Mouse (Mus musculus): ENCODE measurements at regions not wholly inside any gene's neighbourhood (a gene's known extent, or its start where the extent isn't known, plus 50 kb on each side); places are given as distances from the start of the nearest gene placed in this dataset.

GRCm38 (mm10) chr11:37696981-37697380 lies 461.2 kb upstream of the Tenm2 start:
- DNase-seq (ENCODE audit: low spot score) (no peak), ATAC-seq (no peak)
- no peak for TF ChIP-seq EP300 (IDR thresholded peaks at IDR 0.05)
- no peak overlapping the region for H3K4me2 ChIP-seq (replicated peaks; ENCODE audit: low read depth, low read length)
- H3K27ac ChIP-seq (ENCODE audit: low read length) = no peak overlapping the region
- 56% methylated on average over 2 of the region's 2 CpGs for whole genome bisulfite sequencing
- H3K4me3 ChIP-seq (ENCODE audit: low read depth, low read length) = no peak overlapping the region
- no peaks in the 10 kb centered on the region for H3K36me3 ChIP-seq (ENCODE audit: insufficient read depth, low read length)
- H3K9ac ChIP-seq (replicated peaks; ENCODE audit: low read depth) = no peak overlapping the region
- no peaks in the 10 kb centered on the region for H3K9me3 ChIP-seq (ENCODE audit: low read length)
- no peaks in the 10 kb centered on the region for H3K4me1 ChIP-seq (ENCODE audit: insufficient read depth, low read depth, low read length)
- H3K27me3 ChIP-seq (replicated peaks; ENCODE audit: insufficient read depth, low read length) = no peaks in the 10 kb centered on the region

- no peak overlapping the region for H3K4me2 ChIP-seq (replicated peaks; ENCODE audit: low read depth, low read length)
- 83% methylated on average over 1 of the region's 1 CpGs for WGBS
- H3K4me3 ChIP-seq (ENCODE audit: low read depth, low read length) = no peak overlapping the region
- H3K9me3 ChIP-seq (ENCODE audit: low read length) = no peaks in the 10 kb centered on the region
- DNase-seq (ENCODE audit: low spot score) (no peak), ATAC-seq (no peak)
- H3K36me3 ChIP-seq (ENCODE audit: insufficient read depth, low read length) = no peaks in the 10 kb centered on the region
- no peaks in the 10 kb centered on the region for H3K27me3 ChIP-seq (replicated peaks; ENCODE audit: insufficient read depth, low read length)
- TF ChIP-seq EP300 (IDR thresholded peaks at IDR 0.05) (no peak), CTCF (IDR thresholded peaks at IDR 0.05) (no peak)
- no peaks in the 10 kb centered on the region for H3K4me1 ChIP-seq (ENCODE audit: insufficient read depth, low read depth, low read length)
- H3K27ac ChIP-seq (ENCODE audit: low read length) = no peak overlapping the region
- no peak overlapping the region for H3K9ac ChIP-seq (replicated peaks; ENCODE audit: low read depth)
Measured at GRCm38 (mm10) chr11:37678484-37679193, 442.9 kb upstream of the Tenm2 start.

- WGBS = 61% methylated on average over 3 of the region's 3 CpGs
- H3K4me3 ChIP-seq (ENCODE audit: low read depth, low read length) = no peak overlapping the region
- no peak for TF ChIP-seq CTCF (IDR thresholded peaks at IDR 0.05)
- TF ChIP-seq EP300 (IDR thresholded peaks at IDR 0.05) = no peak
- no peak overlapping the region for H3K4me2 ChIP-seq (replicated peaks; ENCODE audit: low read depth, low read length)
- H3K9me3 ChIP-seq (ENCODE audit: low read length) = no peaks in the 10 kb centered on the region
- no peak for DNase-seq (ENCODE audit: low spot score)
- H3K27me3 ChIP-seq (replicated peaks; ENCODE audit: insufficient read depth, low read length) = no peaks in the 10 kb centered on the region
- H3K27ac ChIP-seq (ENCODE audit: low read length) = no peak overlapping the region
- H3K9ac ChIP-seq (replicated peaks; ENCODE audit: low read depth) = no peak overlapping the region
- no peak for ATAC-seq
- H3K4me1 ChIP-seq (ENCODE audit: insufficient read depth, low read depth, low read length) = no peaks in the 10 kb centered on the region
- H3K36me3 ChIP-seq (ENCODE audit: insufficient read depth, low read length) = no peaks in the 10 kb centered on the region
Measured at GRCm38 (mm10) chr11:37671320-37671719, 435.6 kb upstream of the Tenm2 start.

GRCm38 (mm10) chr11:37666925-37667324 lies 431.2 kb upstream of the Tenm2 start:
- Histone ChIP-seq H3K36me3 (ENCODE audit: insufficient read depth, low read length) (no peaks in the 10 kb centered on the region), H3K9ac (replicated peaks; ENCODE audit: low read depth) (no peak overlapping the region), H3K9me3 (ENCODE audit: low read length) (no peaks in the 10 kb centered on the region), H3K27ac (ENCODE audit: low read length) (no peak overlapping the region), H3K4me3 (ENCODE audit: low read depth, low read length) (no peak overlapping the region), H3K4me2 (replicated peaks; ENCODE audit: low read depth, low read length) (no peak overlapping the region), H3K27me3 (replicated peaks; ENCODE audit: insufficient read depth, low read length) (no peaks in the 10 kb centered on the region), H3K4me1 (ENCODE audit: insufficient read depth, low read depth, low read length) (no peaks in the 10 kb centered on the region)
- DNase-seq (ENCODE audit: low spot score) (no peak), ATAC-seq (no peak)
- WGBS = 88% methylated on average over 1 of the region's 1 CpGs
- no peak for TF ChIP-seq CTCF (IDR thresholded peaks at IDR 0.05)
- TF ChIP-seq EP300 (IDR thresholded peaks at IDR 0.05) = no peak

- 90% methylated on average over 11 of the region's 11 CpGs for WGBS
- Histone ChIP-seq H3K4me3 (ENCODE audit: low read depth, low read length) (no peak overlapping the region), H3K4me1 (ENCODE audit: insufficient read depth, low read depth, low read length) (no peaks in the 10 kb centered on the region), H3K27ac (ENCODE audit: low read length) (no peak overlapping the region), H3K9ac (replicated peaks; ENCODE audit: low read depth) (no peak overlapping the region), H3K36me3 (ENCODE audit: insufficient read depth, low read length) (no peaks in the 10 kb centered on the region), H3K27me3 (replicated peaks; ENCODE audit: insufficient read depth, low read length) (no peaks in the 10 kb centered on the region), H3K9me3 (ENCODE audit: low read length) (no peaks in the 10 kb centered on the region), H3K4me2 (replicated peaks; ENCODE audit: low read depth, low read length) (no peak overlapping the region)
- no peak for DNase-seq (ENCODE audit: low spot score)
- no peak for TF ChIP-seq EP300 (IDR thresholded peaks at IDR 0.05)
- TF ChIP-seq CTCF (IDR thresholded peaks at IDR 0.05) = no peak
- ATAC-seq = no peak
Measured at GRCm38 (mm10) chr11:37650095-37650494, 414.3 kb upstream of the Tenm2 start.

GRCm38 (mm10) chr11:37623290-37623689 lies 387.5 kb upstream of the Tenm2 start:
- Histone ChIP-seq H3K27ac (ENCODE audit: low read length) (no peak overlapping the region), H3K36me3 (ENCODE audit: insufficient read depth, low read length) (no peaks in the 10 kb centered on the region), H3K27me3 (replicated peaks; ENCODE audit: insufficient read depth, low read length) (no peaks in the 10 kb centered on the region), H3K9me3 (ENCODE audit: low read length) (no peaks in the 10 kb centered on the region), H3K4me3 (ENCODE audit: low read depth, low read length) (no peak overlapping the region), H3K4me1 (ENCODE audit: insufficient read depth, low read depth, low read length) (no peaks in the 10 kb centered on the region), H3K4me2 (replicated peaks; ENCODE audit: low read depth, low read length) (no peak overlapping the region), H3K9ac (replicated peaks; ENCODE audit: low read depth) (no peak overlapping the region)
- no peak for ATAC-seq
- no peak for DNase-seq (ENCODE audit: low spot score)
- WGBS = 63% methylated on average over 2 of the region's 2 CpGs
- no peak for TF ChIP-seq EP300 (IDR thresholded peaks at IDR 0.05)
- TF ChIP-seq CTCF (IDR thresholded peaks at IDR 0.05) = no peak

- TF ChIP-seq EP300 (IDR thresholded peaks at IDR 0.05) = no peak
- no peak for TF ChIP-seq CTCF (IDR thresholded peaks at IDR 0.05)
- Histone ChIP-seq H3K4me2 (replicated peaks; ENCODE audit: low read depth, low read length) (no peak overlapping the region), H3K36me3 (ENCODE audit: insufficient read depth, low read length) (no peaks in the 10 kb centered on the region), H3K27me3 (replicated peaks; ENCODE audit: insufficient read depth, low read length) (no peaks in the 10 kb centered on the region), H3K4me3 (ENCODE audit: low read depth, low read length) (no peak overlapping the region), H3K9ac (replicated peaks; ENCODE audit: low read depth) (no peak overlapping the region), H3K9me3 (ENCODE audit: low read length) (no peaks in the 10 kb centered on the region), H3K4me1 (ENCODE audit: insufficient read depth, low read depth, low read length) (no peaks in the 10 kb centered on the region), H3K27ac (ENCODE audit: low read length) (no peak overlapping the region)
- WGBS = 39% methylated on average over 1 of the region's 1 CpGs
- ATAC-seq (no peak), DNase-seq (ENCODE audit: low spot score) (no peak)
Measured at GRCm38 (mm10) chr11:37600533-37600932, 364.8 kb upstream of the Tenm2 start.
